Mouse (Mus musculus): ENCODE measurements around the gene Parn. TPM values are rescaled to one million over a fixed set of nuclear protein-coding genes. Genes with fewer than 3 reads are reported as not detected.

Parn gene
- total and polyA plus RNA-seq, 3 experiments: 26.7 to 160 (median 38.2) TPM

GRCm38 (mm10) chr16:13580784-13581183, 87.2 kb downstream of the Parn start:
- Histone ChIP-seq H3K27me3 (ENCODE audit: control insufficient read depth in 1 of 2, insufficient read depth in 2 of 2, low read length in 2 of 2) (no peaks in the 10 kb centered on the region), H3K4me3 (ENCODE audit: control insufficient read depth in 1 of 2, insufficient read depth in 1 of 2, low read depth in 2 of 2, low read length in 2 of 2) (no peak overlapping the region), H3K4me1 (ENCODE audit: control insufficient read depth in 1 of 2, insufficient read depth in 2 of 2, low read length in 2 of 2) (no peaks in the 10 kb centered on the region), H3K79me2 (ENCODE audit: control insufficient read depth, insufficient read depth, low read length, poor library complexity) (no peaks in the 10 kb centered on the region), H3K9ac (ENCODE audit: control insufficient read depth, low read depth, low read length, poor library complexity, severe bottlenecking) (no peak overlapping the region), H3K36me3 (ENCODE audit: control insufficient read depth in 1 of 2, insufficient read depth in 2 of 2, low read length in 2 of 2) (peaks cover 0 to under 1% of the 10 kb centered on the region in 2 experiments; a peak in 3 of 4 replicates), H3K9me3 (replicated peaks; ENCODE audit: insufficient read depth, low read length) (no peaks in the 10 kb centered on the region), H3K27ac (ENCODE audit: control insufficient read depth, low read depth, low read length) (no peak overlapping the region)
- TF ChIP-seq CTCF (IDR thresholded peaks at IDR 0.05 in 2 of 3, conservative IDR thresholded peaks at IDR 0.05 in 1 of 3; ENCODE audit: control insufficient read depth in 1 of 3, insufficient read depth in 1 of 3, low read depth in 2 of 3, low read length in 3 of 3, poor library complexity in 1 of 3, severe bottlenecking in 1 of 3): peak; percentile 26 to 61 (median 44); a peak in 5 of 6 replicates
- TF ChIP-seq GABPA (IDR thresholded peaks at IDR 0.05; ENCODE audit: low read depth, low read length): no peak
- DNase-seq (ENCODE audit: low read depth, low spot score): no peak

DNA sequence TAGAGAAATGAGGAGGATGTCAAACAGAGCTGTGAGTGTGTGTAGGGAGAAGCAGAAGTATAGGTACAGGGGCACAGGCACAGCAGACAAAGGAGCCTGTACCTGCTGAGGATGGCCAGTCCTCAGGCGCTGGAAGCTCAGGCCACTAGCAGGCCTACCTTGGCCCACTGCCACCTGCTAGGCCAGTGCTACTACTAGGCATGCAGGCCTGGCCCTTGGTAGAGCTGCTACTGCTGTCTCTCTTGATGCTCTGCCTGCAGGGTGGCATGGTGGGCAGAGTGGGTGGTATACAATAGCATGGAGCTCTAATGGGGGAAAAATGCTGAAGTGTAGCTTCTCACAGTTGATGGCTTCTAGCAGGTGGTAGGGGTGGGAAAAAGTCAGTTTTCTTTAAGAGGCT, 88.0 kb downstream of the Parn start:
- TF ChIP-seq BHLHE40 (IDR thresholded peaks at IDR 0.05; ENCODE audit: borderline replicate concordance, low read depth, low read length): no peak
- TF ChIP-seq MAX (IDR thresholded peaks at IDR 0.05; ENCODE audit: low read length): no peak
- no peak for TF ChIP-seq MYC (IDR thresholded peaks at IDR 0.05; ENCODE audit: low read depth, low read length)
- no peak for TF ChIP-seq POLR2A (IDR thresholded peaks at IDR 0.05; ENCODE audit: control insufficient read depth in 1 of 2, insufficient read depth in 1 of 2, low read depth in 1 of 2, low read length in 2 of 2, poor library complexity in 1 of 2)
- TF ChIP-seq HCFC1 (IDR thresholded peaks at IDR 0.05; ENCODE audit: low read depth, low read length): no peak
- TF ChIP-seq RCOR1 (IDR thresholded peaks at IDR 0.05; ENCODE audit: low read depth, low read length): no peak
- no peak for TF ChIP-seq KAT2A (conservative IDR thresholded peaks at IDR 0.05; ENCODE audit: low read depth, low read length)
- TF ChIP-seq ETS1 (IDR thresholded peaks at IDR 0.05; ENCODE audit: low read depth, low read length): no peak
- H3K4me1 ChIP-seq (ENCODE audit: control insufficient read depth in 1 of 2, insufficient read depth in 2 of 2, low read length in 2 of 2): no peaks in the 10 kb centered on the region; a peak in 1 of 4 replicates
- H3K9me3 ChIP-seq (replicated peaks; ENCODE audit: insufficient read depth, low read length): no peaks in the 10 kb centered on the region
- no peaks in the 10 kb centered on the region for H3K27me3 ChIP-seq (ENCODE audit: control insufficient read depth in 1 of 2, insufficient read depth in 2 of 2, low read length in 2 of 2)
- H3K27ac ChIP-seq (ENCODE audit: control insufficient read depth, low read depth, low read length): no peak overlapping the region
- no peak overlapping the region for H3K9ac ChIP-seq (ENCODE audit: control insufficient read depth, low read depth, low read length, poor library complexity, severe bottlenecking)
- no peaks in the 10 kb centered on the region for H3K79me2 ChIP-seq (ENCODE audit: control insufficient read depth, insufficient read depth, low read length, poor library complexity)
- H3K36me3 ChIP-seq (ENCODE audit: control insufficient read depth in 1 of 2, insufficient read depth in 2 of 2, low read length in 2 of 2): peaks cover 0 to 4% of the 10 kb centered on the region in 2 experiments; a peak in 3 of 4 replicates
- DNase-seq (ENCODE audit: low read depth, low spot score): no peak
- H3K4me3 ChIP-seq (ENCODE audit: control insufficient read depth in 1 of 2, insufficient read depth in 1 of 2, low read depth in 2 of 2, low read length in 2 of 2): no peak overlapping the region

- H3K4me1 ChIP-seq (ENCODE audit: control insufficient read depth in 1 of 2, insufficient read depth in 2 of 2, low read length in 2 of 2): no peaks in the 10 kb centered on the region; a peak in 1 of 4 replicates
- peaks cover 0 to 4% of the 10 kb centered on the region in 2 experiments; a peak in 2 of 4 replicates for H3K36me3 ChIP-seq (ENCODE audit: control insufficient read depth in 1 of 2, insufficient read depth in 2 of 2, low read length in 2 of 2)
- peak; percentile 52 for DNase-seq (ENCODE audit: low read depth, low spot score)
- H3K4me3 ChIP-seq (ENCODE audit: control insufficient read depth in 1 of 2, insufficient read depth in 1 of 2, low read depth in 2 of 2, low read length in 2 of 2): no peak overlapping the region
- TF ChIP-seq MEF2A (IDR thresholded peaks at IDR 0.05; ENCODE audit: extremely low read depth, insufficient replicate concordance, low read depth, low read length, poor library complexity, severe bottlenecking) (no peak), MYC (IDR thresholded peaks at IDR 0.05; ENCODE audit: low read depth, low read length) (no peak), EP300 (IDR thresholded peaks at IDR 0.05; ENCODE audit: low read depth in 1 of 2, low read length in 2 of 2) (no peak), TCF12 (IDR thresholded peaks at IDR 0.05; ENCODE audit: low read depth, low read length) (no peak), MAFK (IDR thresholded peaks at IDR 0.05; ENCODE audit: borderline replicate concordance, low read depth, low read length) (no peak), SIN3A (IDR thresholded peaks at IDR 0.05; ENCODE audit: low read length) (no peak), GABPA (IDR thresholded peaks at IDR 0.05; ENCODE audit: low read depth, low read length) (no peak), NRF1 (IDR thresholded peaks at IDR 0.05; ENCODE audit: insufficient read depth, low read depth, low read length, poor library complexity, severe bottlenecking) (no peak), JUND (IDR thresholded peaks at IDR 0.05; ENCODE audit: low read depth, low read length) (no peak), MXI1 (IDR thresholded peaks at IDR 0.05; ENCODE audit: low read depth, low read length) (no peak), MYB (IDR thresholded peaks at IDR 0.05; ENCODE audit: low read depth, low read length) (no peak), BHLHE40 (IDR thresholded peaks at IDR 0.05; ENCODE audit: borderline replicate concordance, low read depth, low read length) (no peak), HCFC1 (IDR thresholded peaks at IDR 0.05; ENCODE audit: low read depth, low read length) (no peak), ZNF384 (IDR thresholded peaks at IDR 0.05; ENCODE audit: low read depth, low read length) (no peak), CTCF (IDR thresholded peaks at IDR 0.05 in 2 of 3, conservative IDR thresholded peaks at IDR 0.05 in 1 of 3; ENCODE audit: control insufficient read depth in 1 of 3, insufficient read depth in 1 of 3, low read depth in 2 of 3, low read length in 3 of 3, poor library complexity in 1 of 3, severe bottlenecking in 1 of 3) (no peak), SMC3 (IDR thresholded peaks at IDR 0.05; ENCODE audit: low read depth, low read length) (no peak)
- no peaks in the 10 kb centered on the region for H3K9me3 ChIP-seq (replicated peaks; ENCODE audit: insufficient read depth, low read length)
- no peak overlapping the region for H3K27ac ChIP-seq (ENCODE audit: control insufficient read depth, low read depth, low read length)
- H3K79me2 ChIP-seq (ENCODE audit: control insufficient read depth, insufficient read depth, low read length, poor library complexity): no peaks in the 10 kb centered on the region
- no peak overlapping the region for H3K9ac ChIP-seq (ENCODE audit: control insufficient read depth, low read depth, low read length, poor library complexity, severe bottlenecking)
- no peaks in the 10 kb centered on the region for H3K27me3 ChIP-seq (ENCODE audit: control insufficient read depth in 1 of 2, insufficient read depth in 2 of 2, low read length in 2 of 2)
These were observed 92.7 kb downstream of the Parn start for GRCm38 (mm10) chr16:13575306-13575705.

Data from MEL (cell line).